Mouse (Mus musculus) stomach, embryonic 16.5 days (tissue): ENCODE measurements around the gene Hist1h1d. TPM values are rescaled to one million over a fixed set of nuclear protein-coding genes. Genes with fewer than 3 reads are reported as not detected.
"Not testable (repeated sequence)": the region's sequence is repeated elsewhere in the genome, so short reads cannot be mapped to it uniquely, and the experiment has no call there.

Experiments
- ATAC-seq: fragments of 200-750 bp; cut with Nextera tagmentation; 2 replicates; pipeline ENCODE4 v1.8.0; 2017; ENCODE audit warnings: moderate number of reproducible peaks, moderate TSS enrichment; ENCODE audit not compliant: insufficient read depth, low FRiP score
- H3K27ac ChIP-seq: fragments of 300-500 bp; sonication (generic); 2 replicates; pipeline ENCODE4 v1.5.1; 2014; ENCODE audit warnings: low read length
- H3K27me3 ChIP-seq: fragments of 300-500 bp; sonication (generic); 2 replicates; pipeline ENCODE4 v1.6.1; 2014; ENCODE audit warnings: low read length, control low read depth, mixed read lengths; ENCODE audit not compliant: control insufficient read depth, insufficient read depth
- H3K36me3 ChIP-seq: fragments of 300-500 bp; sonication (generic); 2 replicates; pipeline ENCODE4 v1.6.1; 2014; ENCODE audit warnings: low read length; ENCODE audit not compliant: control insufficient read depth, insufficient read depth
- H3K4me1 ChIP-seq: fragments of 300-500 bp; sonication (generic); 2 replicates; pipeline ENCODE4 v1.6.1; 2014; ENCODE audit warnings: low read length, control low read depth, mixed read lengths; ENCODE audit not compliant: control insufficient read depth, insufficient read depth
- H3K4me2 ChIP-seq: fragments of 300-500 bp; sonication (generic); 2 replicates; pipeline ENCODE4 v1.6.1; 2014; ENCODE audit warnings: low read depth, low read length, mixed read lengths
- H3K4me3 ChIP-seq: fragments of 300-500 bp; sonication (generic); replicated peaks from 2 replicates; pipeline ENCODE4 v1.5.1; 2014; ENCODE audit warnings: mild to moderate bottlenecking, low read length
- H3K9ac ChIP-seq: fragments of 300-500 bp; sonication (generic); 2 replicates; pipeline ENCODE4 v1.6.1; 2014; ENCODE audit warnings: low read length
- H3K9me3 ChIP-seq: fragments of 300-500 bp; sonication (generic); replicated peaks from 2 replicates; pipeline ENCODE4 v1.6.1; 2016; ENCODE audit warnings: low read length, control low read depth; ENCODE audit not compliant: control insufficient read depth
- WGBS: fragments of 180-500 bp; shearing (Covaris S2); extraction: QIAGEN DNeasy Blood & Tissue Kit; methylation state at CpG from one replicate; pipeline ENCODE4 v1.1.7; 2014; 5-methylcytosine and 5-hydroxymethylcytosine counted together
- polyA plus RNA-seq: library from polyadenylated mRNA; unstranded; fragments of >200 nt; fragmentation: Nextera tagmentation; extraction: Ambion mirVana; gene quantifications from 2 replicates; pipeline ENCODE4 v1.2.1, GENCODE M21; 2015

The Hist1h1d gene
- polyA plus RNA-seq, 1 experiment from 2014 or later: 0.93 TPM

- WGBS: under 1% methylated on average over 15 of the region's 15 CpGs
- peak overlapping the region; percentile 64 for H3K9ac ChIP-seq
These were observed 18.5 kb upstream of the Hist1h1d start for GRCm38 (mm10) chr13:23534368-23535131.

DNA sequence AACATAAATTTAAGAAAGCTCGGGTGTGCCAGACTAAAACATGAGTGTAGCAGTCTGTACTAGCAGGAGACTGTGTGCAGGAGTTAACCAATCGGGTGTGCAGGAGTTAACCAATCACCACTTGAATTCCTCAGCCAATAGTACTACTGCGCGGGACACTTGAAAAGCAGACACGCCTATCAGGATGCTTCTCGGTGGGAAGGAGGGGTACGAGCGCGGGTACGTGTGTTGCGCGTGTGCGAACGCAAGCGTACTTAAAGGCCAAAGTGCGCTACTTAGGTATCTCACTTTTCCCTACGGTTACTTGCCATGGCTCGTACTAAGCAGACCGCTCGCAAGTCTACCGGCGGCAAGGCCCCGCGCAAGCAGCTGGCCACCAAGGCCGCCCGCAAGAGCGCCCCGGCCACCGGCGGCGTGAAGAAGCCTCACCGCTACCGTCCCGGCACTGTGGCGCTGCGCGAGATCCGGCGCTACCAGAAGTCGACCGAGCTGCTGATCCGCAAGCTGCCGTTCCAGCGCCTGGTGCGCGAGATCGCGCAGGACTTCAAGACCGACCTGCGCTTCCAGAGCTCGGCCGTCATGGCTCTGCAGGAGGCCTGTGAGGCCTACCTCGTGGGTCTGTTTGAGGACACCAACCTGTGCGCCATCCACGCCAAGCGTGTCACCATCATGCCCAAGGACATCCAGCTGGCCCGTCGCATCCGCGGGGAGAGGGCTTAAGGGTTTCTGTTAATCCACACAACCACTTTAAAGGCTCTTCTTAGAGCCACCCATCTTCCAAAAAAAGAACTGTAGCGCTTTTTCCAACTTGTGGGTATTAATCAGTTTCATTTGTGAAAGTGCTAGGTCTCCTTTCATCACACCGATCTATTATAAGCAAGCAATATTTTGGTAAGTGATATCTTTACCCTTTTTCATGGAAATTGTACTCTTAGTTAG is 17.7 kb upstream of the Hist1h1d start, which contains the start of gene Hist1h3g:
Gene Hist1h3g, plus strand, starts transcription at position 286 of the 939 bp plus-strand sequence.
- not testable (repeated sequence) for H3K36me3 ChIP-seq, H3K9me3 ChIP-seq, H3K27me3 ChIP-seq
- Histone ChIP-seq H3K4me1 (peaks cover 30% of the 10 kb centered on the region), H3K9ac (peak within 1 kb of the TSS; percentile 70), H3K4me3 (peak within 1 kb of the TSS; percentile 60), H3K27ac (peak within 1 kb of the TSS; percentile 80), H3K4me2 (peak within 1 kb of the TSS; percentile 56)
- peak; percentile 91 for ATAC-seq
- 1% methylated on average over 48 of the region's 62 CpGs for WGBS

More at GRCm38 (mm10) chr13:23534368-23535131, 18.5 kb upstream of the Hist1h1d start:
- peaks cover 30% of the 10 kb centered on the region for H3K4me1 ChIP-seq
- peak overlapping the region; percentile 56 for H3K4me2 ChIP-seq
- H3K4me3 ChIP-seq: peak overlapping the region; percentile 60
- no peaks in the 10 kb centered on the region for H3K9me3 ChIP-seq
- H3K27ac ChIP-seq: peak overlapping the region; percentile 80
- H3K27me3 ChIP-seq: no peaks in the 10 kb centered on the region
- H3K36me3 ChIP-seq: no peaks in the 10 kb centered on the region
- no peak for ATAC-seq

DNA sequence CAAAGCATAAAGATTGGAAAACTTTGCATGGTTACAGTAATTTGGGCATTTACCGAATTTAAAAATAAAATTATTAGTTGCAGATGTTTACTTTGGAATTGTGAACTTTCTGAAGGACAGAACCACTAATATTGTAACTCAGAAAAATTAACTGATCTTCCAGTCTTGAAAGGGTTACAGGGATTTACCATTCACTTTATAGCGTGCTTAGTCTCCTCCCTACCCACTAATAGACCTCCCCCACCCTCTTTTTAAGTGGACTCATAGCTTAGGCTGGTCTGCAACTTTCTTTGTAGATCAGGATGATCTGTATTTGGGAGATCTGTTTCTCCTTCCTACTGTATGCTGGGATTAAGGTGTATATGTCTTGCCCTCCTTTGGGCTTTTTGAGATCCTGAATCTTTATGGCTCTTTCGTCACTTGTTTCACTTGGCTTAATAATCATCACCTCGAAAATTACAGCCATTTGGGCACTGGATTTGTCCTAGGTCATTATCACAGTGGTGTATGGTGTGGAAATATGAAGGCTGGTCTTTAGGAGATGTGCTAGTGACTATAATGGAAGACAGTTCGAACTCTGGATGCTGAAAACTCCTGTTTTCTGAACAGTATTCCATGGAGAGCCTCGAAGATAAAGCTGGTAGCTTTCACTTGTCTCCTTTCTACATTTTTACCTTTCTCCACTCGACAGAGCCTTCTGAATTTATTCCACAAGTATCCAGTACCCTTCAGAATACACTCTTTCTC is 16.8 kb upstream of the Hist1h1d start:
- Histone ChIP-seq H3K27me3 (no peaks in the 10 kb centered on the region), H3K4me1 (peaks cover 30% of the 10 kb centered on the region), H3K4me3 (peak overlapping the region; percentile 60), H3K27ac (peak overlapping the region; percentile 73), H3K36me3 (no peaks in the 10 kb centered on the region), H3K9me3 (no peaks in the 10 kb centered on the region), H3K9ac (peak overlapping the region; percentile 55), H3K4me2 (peak overlapping the region; percentile 56)
- WGBS: 15% methylated on average over 7 of the region's 7 CpGs
- no peak for ATAC-seq

DNA sequence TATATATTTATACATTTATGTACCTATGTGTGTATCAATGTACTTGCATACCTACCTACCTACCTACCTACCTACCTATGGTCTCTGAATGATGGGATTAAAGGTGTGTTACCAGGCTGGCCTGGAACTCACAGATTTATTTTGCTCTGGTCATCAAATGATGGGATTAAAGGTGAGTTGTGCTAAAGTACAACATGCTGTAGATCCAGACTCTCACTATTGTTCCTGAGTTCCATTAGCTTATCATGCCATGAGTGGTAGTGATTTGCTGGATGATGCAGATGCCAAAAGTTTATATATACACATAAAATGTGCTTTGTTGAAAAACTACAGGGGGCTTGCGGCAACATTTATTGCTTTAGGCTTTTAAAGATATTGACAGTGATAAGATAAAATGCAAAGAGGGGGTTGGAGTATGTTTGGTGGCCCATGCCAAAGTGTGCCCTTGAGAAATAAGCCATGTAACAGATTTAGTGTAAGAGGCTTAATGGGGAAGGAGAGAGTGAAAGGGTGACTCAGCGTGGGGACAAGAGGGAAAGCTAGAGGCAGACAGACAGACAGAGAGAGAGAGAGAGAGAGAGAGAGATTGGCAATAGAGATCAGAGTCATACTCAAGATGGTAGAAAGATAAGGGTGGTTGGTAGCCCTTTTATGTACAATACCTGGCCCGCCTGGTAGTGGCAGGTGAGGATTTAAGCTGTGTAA is 15.9 kb upstream of the Hist1h1d start:
- H3K9me3 ChIP-seq: no peaks in the 10 kb centered on the region
- WGBS: 67% methylated on average over 3 of the region's 3 CpGs
- no peaks in the 10 kb centered on the region for H3K36me3 ChIP-seq
- H3K4me2 ChIP-seq: peak overlapping the region; percentile 56
- H3K4me3 ChIP-seq: peak overlapping the region; percentile 26
- H3K27ac ChIP-seq: no peak overlapping the region; the same call in 1 of the 2 replicates
- H3K9ac ChIP-seq: peak overlapping the region; percentile 18; the same call in 1 of the 2 replicates
- ATAC-seq: no peak
- H3K4me1 ChIP-seq: peaks cover 30% of the 10 kb centered on the region
- H3K27me3 ChIP-seq: no peaks in the 10 kb centered on the region

DNA sequence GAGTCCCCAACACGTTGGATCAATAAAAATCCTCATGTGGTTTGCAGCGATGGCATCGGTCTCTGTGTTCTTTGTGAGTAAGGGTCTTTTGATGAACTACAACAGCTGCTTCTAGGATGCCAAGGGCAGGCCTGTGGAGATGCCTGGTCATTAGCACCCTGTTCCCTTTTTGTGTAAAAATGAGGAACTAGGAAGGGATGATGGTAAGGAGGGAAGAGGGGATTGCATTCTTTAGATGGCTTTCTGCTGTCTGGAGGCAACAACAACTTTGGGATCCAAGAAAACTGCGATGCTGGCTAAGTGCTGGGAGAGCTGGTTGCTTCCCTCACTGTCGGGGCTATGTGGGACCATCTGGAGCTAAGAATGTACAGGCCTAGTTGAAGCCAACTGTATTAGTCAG is 14.8 kb upstream of the Hist1h1d start:
- Histone ChIP-seq H3K4me1 (peaks cover 19% of the 10 kb centered on the region), H3K27ac (no peak overlapping the region), H3K4me2 (no peak overlapping the region), H3K27me3 (no peaks in the 10 kb centered on the region), H3K9me3 (no peaks in the 10 kb centered on the region), H3K4me3 (no peak overlapping the region), H3K9ac (no peak overlapping the region), H3K36me3 (no peaks in the 10 kb centered on the region)
- WGBS: 69% methylated on average over 5 of the region's 5 CpGs
- no peak for ATAC-seq

- not testable (repeated sequence) for H3K27ac ChIP-seq, ATAC-seq, H3K9ac ChIP-seq, H3K4me2 ChIP-seq, H3K4me3 ChIP-seq, H3K27me3 ChIP-seq, H3K36me3 ChIP-seq, H3K9me3 ChIP-seq
- H3K4me1 ChIP-seq: peaks cover 11% of the 10 kb centered on the region
- WGBS: 73% methylated on average over 1 of the region's 1 CpGs
These were observed 13.2 kb upstream of the Hist1h1d start for GRCm38 (mm10) chr13:23539821-23540220.

- WGBS: 81% methylated on average over 3 of the region's 3 CpGs
- no peaks in the 10 kb centered on the region for H3K9me3 ChIP-seq
- no peak overlapping the region for H3K4me3 ChIP-seq
- H3K4me1 ChIP-seq: peaks cover 8% of the 10 kb centered on the region
- no peaks in the 10 kb centered on the region for H3K36me3 ChIP-seq
- H3K4me2 ChIP-seq: no peak overlapping the region; the same call in 1 of the 2 replicates
- H3K27me3 ChIP-seq: no peaks in the 10 kb centered on the region
- no peak for ATAC-seq
- no peak overlapping the region for H3K27ac ChIP-seq
- H3K9ac ChIP-seq: no peak overlapping the region
These were observed 11.6 kb upstream of the Hist1h1d start for GRCm38 (mm10) chr13:23541497-23541896.

DNA sequence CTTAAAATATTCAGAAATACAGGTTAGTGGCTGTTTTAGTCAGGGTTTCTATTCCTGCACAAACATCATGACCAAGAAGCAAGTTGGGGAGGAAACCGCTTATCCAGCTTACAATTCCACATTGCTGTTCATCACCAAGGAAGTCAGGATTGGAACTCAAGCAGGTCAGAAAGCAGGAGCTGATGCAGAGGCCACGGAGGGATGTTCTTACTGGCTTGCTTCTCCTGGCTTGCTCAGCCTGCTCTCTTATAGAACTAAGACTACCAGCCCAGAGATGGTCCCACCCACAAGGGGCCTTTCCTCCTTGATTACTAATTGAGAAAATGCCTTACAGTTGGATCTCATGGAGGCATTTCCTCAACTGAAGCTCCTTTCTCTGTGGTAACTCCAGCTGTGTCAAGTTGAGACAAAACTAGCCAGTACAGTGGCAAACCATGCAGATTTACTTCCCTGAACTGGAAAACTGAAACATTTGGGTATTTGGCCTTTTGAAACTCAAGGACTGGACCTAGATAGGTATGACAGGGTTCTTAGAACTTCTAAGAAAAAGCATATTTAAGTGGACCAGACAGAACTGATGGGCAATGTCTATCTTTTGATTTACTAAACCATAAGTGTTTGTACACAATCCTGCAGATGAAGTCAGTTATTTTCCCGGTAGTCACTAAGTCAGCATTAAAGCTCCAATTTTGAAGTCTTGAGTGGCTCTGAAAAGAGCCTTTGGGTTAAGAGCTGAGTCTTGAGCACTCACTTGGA is 10.7 kb upstream of the Hist1h1d start:
- peak overlapping the region; percentile 87 for H3K27ac ChIP-seq
- H3K4me1 ChIP-seq, H3K9me3 ChIP-seq, H3K36me3 ChIP-seq, ATAC-seq, H3K27me3 ChIP-seq: not testable (repeated sequence)
- peak overlapping the region; percentile 55 for H3K4me3 ChIP-seq
- peak overlapping the region; percentile 81 for H3K4me2 ChIP-seq
- WGBS: 6% methylated on average over 3 of the region's 3 CpGs
- peak overlapping the region; percentile 72 for H3K9ac ChIP-seq
